Mouse (Mus musculus): ENCODE results near the gene Fdxr.

Fdxr gene

GRCm38 (mm10) chr11:115289885-115290284 lies 13.0 kb upstream of the Fdxr start:
- no peak for DNase-seq (ENCODE audit: low spot score)

- no peak for DNase-seq (ENCODE audit: low spot score)
Measured at GRCm38 (mm10) chr11:115288305-115288704, 11.5 kb upstream of the Fdxr start.

- no peak for DNase-seq (ENCODE audit: low spot score)
Measured at GRCm38 (mm10) chr11:115287386-115287785, 10.5 kb upstream of the Fdxr start.

GRCm38 (mm10) chr11:115286201-115286993 lies 9.5 kb upstream of the Fdxr start:
- DNase-seq (ENCODE audit: low spot score) = no peak

GRCm38 (mm10) chr11:115285282-115285681 lies 8.4 kb upstream of the Fdxr start:
- no peak for DNase-seq (ENCODE audit: low spot score)

GRCm38 (mm10) chr11:115283891-115284620 lies 7.2 kb upstream of the Fdxr start:
- no peak for DNase-seq (ENCODE audit: low spot score)

- DNase-seq (ENCODE audit: low spot score) = no peak
Measured at GRCm38 (mm10) chr11:115283486-115283765, 6.6 kb upstream of the Fdxr start.

GRCm38 (mm10) chr11:115282723-115283485 lies 6.1 kb upstream of the Fdxr start:
- DNase-seq (ENCODE audit: low spot score) = no peak

GRCm38 (mm10) chr11:115282295-115282694 lies 5.4 kb upstream of the Fdxr start:
- no peak for DNase-seq (ENCODE audit: low spot score)

- DNase-seq (ENCODE audit: low spot score) = no peak
Measured at GRCm38 (mm10) chr11:115279726-115280125, 2.9 kb upstream of the Fdxr start.

- no peak for DNase-seq (ENCODE audit: low spot score)
Measured at GRCm38 (mm10) chr11:115278176-115278575, 1.3 kb upstream of the Fdxr start.

GRCm38 (mm10) chr11:115277604-115277975 lies 740 bp upstream of the Fdxr start:
- no peak for DNase-seq (ENCODE audit: low spot score)

GRCm38 (mm10) chr11:115275954-115276353 lies 896 bp downstream of the Fdxr start:
- no peak for DNase-seq (ENCODE audit: low spot score)

- DNase-seq (ENCODE audit: low spot score) = no peak
Measured at GRCm38 (mm10) chr11:115275509-115275908, 1.3 kb downstream of the Fdxr start.

- no peak for DNase-seq (ENCODE audit: low spot score)
Measured at GRCm38 (mm10) chr11:115274771-115275170, 2.1 kb downstream of the Fdxr start.

- no peak for DNase-seq (ENCODE audit: low spot score)
Measured at GRCm38 (mm10) chr11:115274178-115274577, 2.7 kb downstream of the Fdxr start.

- no peak for DNase-seq (ENCODE audit: low spot score)
Measured at GRCm38 (mm10) chr11:115273735-115274134, 3.1 kb downstream of the Fdxr start.

GRCm38 (mm10) chr11:115272894-115273498 lies 3.9 kb downstream of the Fdxr start:
- no peak for DNase-seq (ENCODE audit: low spot score)

- no peak for DNase-seq (ENCODE audit: low spot score)
Measured at GRCm38 (mm10) chr11:115271481-115271880, 5.4 kb downstream of the Fdxr start.

GRCm38 (mm10) chr11:115271052-115271451 lies 5.8 kb downstream of the Fdxr start:
- no peak for DNase-seq (ENCODE audit: low spot score)

GRCm38 (mm10) chr11:115270148-115270861 lies 6.5 kb downstream of the Fdxr start:
- peak; percentile 81 for DNase-seq (ENCODE audit: low spot score)
